Comparison of ENCODE assay signal across 15 mouse cellular contexts in genomic region chr6:22459440-22460016, GRCm38 (mm10).
DNase-seq lines count a peak whose midpoint lies in the region.
"Had no signal": no experiment of that assay in that cellular context is flagged by ENCODE, and none has a peak within 500 bp of the region (broad histone marks: within the 10 kb centered on the region; RNA-seq: fewer than 3 reads in every experiment).

No protein-coding gene starts in this region.

- H3K79me2 ChIP-seq in macrophage (ENCODE audit: inconsistent target): no peaks in the 10 kb centered on the region

- intact Hi-C loops in heart, postnatal 25 days (cut with DNase I): no loop called here

- H3K27ac ChIP-seq in brown adipose tissue, adult 24 weeks (replicated peaks; ENCODE audit: low read depth, low read length): peak overlapping the region; percentile 17; the same call in 1 of the 2 replicates
- peak overlapping the region; percentile 15 for H3K27ac ChIP-seq in macrophage
- H3K27ac ChIP-seq: hindbrain, embryonic 14.5 days; limb, embryonic 12.5 days had no signal

- H3K36me3 ChIP-seq in macrophage (ENCODE audit: inconsistent target): no peaks in the 10 kb centered on the region
- H3K36me3 ChIP-seq: limb, embryonic 12.5 days had no signal

- DNase-seq in heart, adult 11 months: peak; percentile 88
- DNase-seq in heart, postnatal 25 days (ENCODE audit: low spot score): no peak
- peak; percentile 20 to 27 for DNase-seq in B cell, adult 2 months
- DNase-seq in kidney, postnatal 4 days: no peak
- no peak for DNase-seq in layer of hippocampus, adult 11-12 months (ENCODE audit: low spot score)
- DNase-seq in layer of hippocampus, adult 9-10 months (ENCODE audit: low spot score): no peak
- DNase-seq: kidney, adult 8-10 months; layer of hippocampus, adult 9-11 months; lung, postnatal 14 days; retina, postnatal 1 day had no signal

- 5% methylated on average over 7 of the region's 7 CpGs for WGBS in macrophage (ENCODE audit: missing documents)

- H3K4me1 ChIP-seq in brown adipose tissue, adult 24 weeks (ENCODE audit: control insufficient read depth, insufficient read depth, insufficient read length, low read length): no peaks in the 10 kb centered on the region
- H3K4me1 ChIP-seq: limb, embryonic 12.5 days had no signal

- H3K4me3 ChIP-seq in brown adipose tissue, adult 24 weeks (ENCODE audit: insufficient read depth, low read depth, low read length): no peak overlapping the region
- no peak overlapping the region for H3K4me3 ChIP-seq in macrophage (ENCODE audit: inconsistent target)
- H3K4me3 ChIP-seq: limb, embryonic 12.5 days; myocyte had no signal

Comparison
In these comparisons a context has a peak if more than half of its experiments do, and no peak if none do; other contexts are left out.
1. DNase-seq: peak in heart, adult 11 months (single experiment) and B cell, adult 2 months (2 of 2); none in heart, postnatal 25 days (single experiment), kidney, postnatal 4 days (0 of 2), layer of hippocampus, adult 11-12 months (single experiment) and layer of hippocampus, adult 9-10 months (single experiment).